Mouse (Mus musculus) megakaryocyte, adult 5-6 weeks (primary cell): ENCODE data around the gene Ppp3ca. TPM values are rescaled to one million over a fixed set of nuclear protein-coding genes. Genes with fewer than 3 reads are reported as not detected.

Experiments used
- ATAC-seq: 2 replicates; pipeline ENCODE4 v1.8.0; 2016; ENCODE audit warnings: mild to moderate bottlenecking, inconsistent platforms; ENCODE audit not compliant: poor library complexity, severe bottlenecking
- total RNA-seq, 2 experiments: library from RNA; stranded (forward) in 1 of 2; stranded (reverse) in 1 of 2; fragments of 153-499, 151-499 nt in 1 of 2; fragments of 221-1000, 200-1000 nt in 1 of 2; gene quantifications; 2 replicates each; pipeline versions ENCODE4 v1.2.3 to v1.2.4; 2015 to 2017

Gene Ppp3ca
- total RNA-seq, 2 experiments from 2014 or later, result 83.1 to 85.1 TPM

- no peak for ATAC-seq
Observed at GRCm38 (mm10) chr3:136893596-136894402, 223.9 kb downstream of the Ppp3ca start.

- ATAC-seq, result peak; percentile 62
Observed at GRCm38 (mm10) chr3:136895498-136895897, 225.6 kb downstream of the Ppp3ca start.

- ATAC-seq, result peak; percentile 34; the same call in 1 of the 2 replicates
Observed at GRCm38 (mm10) chr3:136896276-136896675, 226.4 kb downstream of the Ppp3ca start.

- no peak for ATAC-seq
Observed at GRCm38 (mm10) chr3:136899744-136900143, 229.8 kb downstream of the Ppp3ca start.

GRCm38 (mm10) chr3:136900986-136901385 lies 231.1 kb downstream of the Ppp3ca start:
- no peak for ATAC-seq

- ATAC-seq, result no peak
Observed at GRCm38 (mm10) chr3:136902776-136903175, 232.9 kb downstream of the Ppp3ca start.

- ATAC-seq, result peak; percentile 56
Observed at GRCm38 (mm10) chr3:136905577-136905976, 235.7 kb downstream of the Ppp3ca start.

- ATAC-seq, result no peak
Observed at GRCm38 (mm10) chr3:136909534-136909933, 239.6 kb downstream of the Ppp3ca start.

GRCm38 (mm10) chr3:136911276-136911675 lies 241.4 kb downstream of the Ppp3ca start:
- no peak for ATAC-seq

GRCm38 (mm10) chr3:136917080-136917479 lies 247.2 kb downstream of the Ppp3ca start:
- no peak for ATAC-seq

GRCm38 (mm10) chr3:136933071-136933470 lies 263.1 kb downstream of the Ppp3ca start:
- no peak for ATAC-seq

GRCm38 (mm10) chr3:136940733-136941601 lies 271.0 kb downstream of the Ppp3ca start:
- peak; percentile 84 for ATAC-seq

GRCm38 (mm10) chr3:136941602-136941926 lies 271.6 kb downstream of the Ppp3ca start:
- no peak for ATAC-seq

GRCm38 (mm10) chr3:136945550-136945949 lies 275.6 kb downstream of the Ppp3ca start:
- no peak for ATAC-seq

GRCm38 (mm10) chr3:136946662-136947061 lies 276.7 kb downstream of the Ppp3ca start:
- ATAC-seq, result no peak

- no peak for ATAC-seq
Observed at GRCm38 (mm10) chr3:136948142-136948541, 278.2 kb downstream of the Ppp3ca start.

- no peak for ATAC-seq
Observed at GRCm38 (mm10) chr3:136951792-136952191, 281.9 kb downstream of the Ppp3ca start.

GRCm38 (mm10) chr3:136952822-136953221 lies 282.9 kb downstream of the Ppp3ca start:
- ATAC-seq, result no peak

- ATAC-seq, result no peak
Observed at GRCm38 (mm10) chr3:136955043-136955442, 285.1 kb downstream of the Ppp3ca start.

GRCm38 (mm10) chr3:136960314-136960713 lies 290.4 kb downstream of the Ppp3ca start:
- ATAC-seq, result no peak

GRCm38 (mm10) chr3:136966786-136967185 lies 296.9 kb downstream of the Ppp3ca start:
- ATAC-seq, result no peak

GRCm38 (mm10) chr3:136967510-136967909 lies 297.6 kb downstream of the Ppp3ca start:
- ATAC-seq, result no peak
